In genomic region chr8:92899590-92899989, GRCm38 (mm10) we compare ENCODE assay signal across 19 mouse cellular contexts. TPM values are rescaled to one million over a fixed set of nuclear protein-coding genes. Genes with fewer than 3 reads are reported as not detected.
A peak's percentile ranks its signal among the peaks of the same experiment; 100 is the strongest.
DNase-seq lines count a peak whose midpoint lies in the region; ATAC-seq and TF ChIP-seq lines count a peak whose summit lies in the region.
"Had no signal": no experiment of that assay in that cellular context is flagged by ENCODE, and none has a peak within 500 bp of the region (broad histone marks: within the 10 kb centered on the region; RNA-seq: fewer than 3 reads in every experiment).

No protein-coding gene starts in this region.

- H3K4me2 ChIP-seq in midbrain, embryonic 14.5 days (ENCODE audit: low read length) = no peak overlapping the region
- no peak overlapping the region for H3K4me2 ChIP-seq in midbrain, embryonic 11.5 days
- H3K4me2 ChIP-seq: heart, embryonic 13.5 days; hindbrain, embryonic 12.5 days had no signal

- peak; percentile 55 for DNase-seq in heart, adult 11 months
- no peak for DNase-seq in heart, adult 9 months (ENCODE audit: low spot score in 2 of 2)
- DNase-seq in midbrain, embryonic 14.5 days = peak; percentile 8
- DNase-seq in midbrain, embryonic 11.5 days (ENCODE audit: low spot score, missing footprints) = no peak
- DNase-seq in R1 (ENCODE audit: low read depth, low spot score) = peak; percentile 23
- peak; percentile 31 for DNase-seq in brain, embryonic 14.5 days (ENCODE audit: low read depth)
- no peak for DNase-seq in testis, postnatal 10 days (ENCODE audit: low spot score)
- DNase-seq: adrenal gland, postnatal 10 days; cerebellum, adult 18-20 months; cerebellum, adult 9-11 months; cerebellum, postnatal 36 days; gastrocnemius, postnatal 14 days; heart, postnatal 36 days; kidney, adult 11 months had no signal

- H3K9me3 ChIP-seq in midbrain, embryonic 14.5 days (ENCODE audit: control insufficient read depth, low read length) = no peaks in the 10 kb centered on the region
- no peaks in the 10 kb centered on the region for H3K9me3 ChIP-seq in midbrain, embryonic 11.5 days (ENCODE audit: control insufficient read depth, low read length)
- H3K9me3 ChIP-seq: embryonic facial prominence, embryonic 10.5 days; heart, embryonic 13.5 days; hindbrain, embryonic 12.5 days had no signal

- H3K4me3 ChIP-seq in midbrain, embryonic 14.5 days (replicated peaks; ENCODE audit: low read depth, low read length) = no peak overlapping the region
- H3K4me3 ChIP-seq in midbrain, embryonic 11.5 days (ENCODE audit: low read depth, low read length) = no peak overlapping the region
- H3K4me3 ChIP-seq: embryonic facial prominence, embryonic 10.5 days; heart, embryonic 13.5 days; hindbrain, embryonic 12.5 days had no signal

- no peaks in the 10 kb centered on the region for H3K4me1 ChIP-seq in midbrain, embryonic 14.5 days (ENCODE audit: control insufficient read depth, insufficient read depth, low read length)
- no peaks in the 10 kb centered on the region for H3K4me1 ChIP-seq in midbrain, embryonic 11.5 days (ENCODE audit: control insufficient read depth, insufficient read depth, low read length)
- H3K4me1 ChIP-seq: hindbrain, embryonic 12.5 days had no signal

- no peaks in the 10 kb centered on the region for H3K36me3 ChIP-seq in midbrain, embryonic 14.5 days (ENCODE audit: control insufficient read depth, insufficient read depth, low read length)
- no peaks in the 10 kb centered on the region for H3K36me3 ChIP-seq in midbrain, embryonic 11.5 days (ENCODE audit: control insufficient read depth, insufficient read depth, low read length)
- H3K36me3 ChIP-seq: embryonic facial prominence, embryonic 10.5 days; heart, embryonic 13.5 days; hindbrain, embryonic 12.5 days had no signal

- no peak for TF ChIP-seq POLR2A in brain, embryonic 14.5 days (IDR thresholded peaks at IDR 0.05; ENCODE audit: borderline replicate concordance, extremely low read depth, insufficient read depth, insufficient read length, poor library complexity, severe bottlenecking)

- no peaks in the 10 kb centered on the region for H3K27me3 ChIP-seq in midbrain, embryonic 14.5 days (ENCODE audit: control insufficient read depth, insufficient read depth, low read length)
- no peaks in the 10 kb centered on the region for H3K27me3 ChIP-seq in midbrain, embryonic 11.5 days (ENCODE audit: control insufficient read depth, insufficient read depth, low read length)
- H3K27me3 ChIP-seq: CH12.LX; heart, embryonic 13.5 days; hindbrain, embryonic 12.5 days had no signal

- no peak for TF ChIP-seq CTCF in brain, embryonic 14.5 days (IDR thresholded peaks at IDR 0.05; ENCODE audit: borderline replicate concordance, extremely low read depth, insufficient read depth, insufficient read length)

- ATAC-seq in midbrain, embryonic 14.5 days (ENCODE audit: low FRiP score, low TSS enrichment) = no peak
- no peak for ATAC-seq in midbrain, embryonic 11.5 days (ENCODE audit: low FRiP score)
- ATAC-seq: forebrain, embryonic 14.5 days had no signal

- H3K27ac ChIP-seq in midbrain, embryonic 14.5 days (replicated peaks; ENCODE audit: low read depth, low read length) = no peak overlapping the region
- no peak overlapping the region for H3K27ac ChIP-seq in midbrain, embryonic 11.5 days (ENCODE audit: low read depth, low read length)
- H3K27ac ChIP-seq: embryonic facial prominence, embryonic 10.5 days; heart, embryonic 13.5 days; hindbrain, embryonic 12.5 days had no signal

- no peak overlapping the region for H3K9ac ChIP-seq in midbrain, embryonic 14.5 days (replicated peaks; ENCODE audit: low read length)
- H3K9ac ChIP-seq in midbrain, embryonic 11.5 days (ENCODE audit: low read length) = no peak overlapping the region
- H3K9ac ChIP-seq: heart, embryonic 13.5 days; hindbrain, embryonic 12.5 days had no signal

- WGBS in midbrain, embryonic 14.5 days = 83% methylated on average over 9 of the region's 9 CpGs
- WGBS in midbrain, embryonic 11.5 days = 90% methylated on average over 9 of the region's 9 CpGs

RNA-seq across cellular contexts. Expression of gene Capns2, which starts 1.6 kb away (rescaled TPM):
- polyA plus RNA-seq in midbrain, embryonic 14.5 days (2014; fragmentation: Nextera tagmentation; extraction: Ambion mirVana) = 0.29 and 0.30 TPM in 2 replicates
- 0.18 TPM in 1 of 2 replicates, not detected in the other for polyA plus RNA-seq in midbrain, embryonic 11.5 days (2014; fragmentation: Nextera tagmentation; extraction: Ambion mirVana)
- polyA plus RNA-seq in brain, embryonic 14.5 days (2012; rRNA removed) = 1.2 and 2.6 TPM in 2 replicates
- polyA plus RNA-seq: embryonic facial prominence, embryonic 10.5 days; forebrain, embryonic 14.5 days had no signal

RNA-seq across cellular contexts. Expression of gene Lpcat2, which starts 44.5 kb away (rescaled TPM):
- polyA plus RNA-seq in midbrain, embryonic 14.5 days (2014; fragmentation: Nextera tagmentation; extraction: Ambion mirVana) = 6.8 and 7.1 TPM in 2 replicates
- polyA plus RNA-seq in midbrain, embryonic 11.5 days (2014; fragmentation: Nextera tagmentation; extraction: Ambion mirVana) = 2.7 and 2.8 TPM in 2 replicates
- polyA plus RNA-seq in brain, embryonic 14.5 days (2012; rRNA removed) = 6.7 and 7.0 TPM in 2 replicates

Comparison
In these comparisons a context has a peak if more than half of its experiments do, and no peak if none do; other contexts are left out.
1. DNase-seq: peak in heart, adult 11 months (single experiment), midbrain, embryonic 14.5 days (single experiment), R1 (single experiment) and brain, embryonic 14.5 days (single experiment); none in heart, adult 9 months (0 of 2), midbrain, embryonic 11.5 days (single experiment) and testis, postnatal 10 days (single experiment).